Mouse (Mus musculus) lung, embryonic 16.5 days (tissue): Measurements from ENCODE around the gene Gm10097. TPM values are rescaled to one million over a fixed set of nuclear protein-coding genes. Genes with fewer than 3 reads are reported as not detected.

Source experiments
- ATAC-seq: fragments of 200-750 bp; cut with Nextera tagmentation; 2 replicates; pipeline ENCODE4 v1.8.0; 2017; ENCODE audit warnings: low read depth, mild to moderate bottlenecking, moderate library complexity
- H3K27ac ChIP-seq: fragments of 300-500 bp; sonication (generic); 2 replicates; pipeline ENCODE4 v1.5.1; 2014; ENCODE audit warnings: mild to moderate bottlenecking, control low read depth, low read length
- H3K27me3 ChIP-seq: fragments of 300-500 bp; sonication (generic); 2 replicates; pipeline ENCODE4 v1.6.1; 2014; ENCODE audit warnings: low read depth, low read length, mixed read lengths; ENCODE audit not compliant: control insufficient read depth, insufficient read depth
- H3K36me3 ChIP-seq: fragments of 300-500 bp; sonication (generic); 2 replicates; pipeline ENCODE4 v1.6.1; 2014; ENCODE audit warnings: low read length; ENCODE audit not compliant: control insufficient read depth, insufficient read depth
- H3K4me1 ChIP-seq: fragments of 300-500 bp; sonication (generic); replicated peaks from 2 replicates; pipeline ENCODE4 v1.6.1; 2014; ENCODE audit warnings: low read length, mixed read lengths; ENCODE audit not compliant: control insufficient read depth, insufficient read depth
- H3K4me2 ChIP-seq: fragments of 300-500 bp; sonication (generic); 2 replicates; pipeline ENCODE4 v1.6.1; 2014; ENCODE audit warnings: low read depth, low read length, control low read depth
- H3K4me3 ChIP-seq: fragments of 300-500 bp; sonication (generic); 2 replicates; pipeline ENCODE4 v1.5.1; 2014; ENCODE audit warnings: mild to moderate bottlenecking, low read length, control low read depth
- H3K9ac ChIP-seq: fragments of 300-500 bp; sonication (generic); 2 replicates; pipeline ENCODE4 v1.6.1; 2014; ENCODE audit warnings: low read length, control low read depth
- H3K9me3 ChIP-seq: fragments of 300-500 bp; sonication (generic); 2 replicates; pipeline ENCODE4 v1.6.1; 2016; ENCODE audit warnings: low read length; ENCODE audit not compliant: control insufficient read depth
- WGBS: fragments of 180-500 bp; shearing (Covaris S2); extraction: QIAGEN DNeasy Blood & Tissue Kit; methylation state at CpG from one replicate; pipeline ENCODE4 v1.1.7; 2014; 5-methylcytosine and 5-hydroxymethylcytosine counted together
- polyA plus RNA-seq: library from polyadenylated mRNA; unstranded; fragments of >200 nt; fragmentation: Nextera tagmentation; extraction: Ambion mirVana; gene quantifications from 2 replicates; pipeline ENCODE4 v1.2.1, GENCODE M21; 2015

Gene Gm10097
- polyA plus RNA-seq, 1 experiment from 2014 or later, result 0.15 TPM

DNA sequence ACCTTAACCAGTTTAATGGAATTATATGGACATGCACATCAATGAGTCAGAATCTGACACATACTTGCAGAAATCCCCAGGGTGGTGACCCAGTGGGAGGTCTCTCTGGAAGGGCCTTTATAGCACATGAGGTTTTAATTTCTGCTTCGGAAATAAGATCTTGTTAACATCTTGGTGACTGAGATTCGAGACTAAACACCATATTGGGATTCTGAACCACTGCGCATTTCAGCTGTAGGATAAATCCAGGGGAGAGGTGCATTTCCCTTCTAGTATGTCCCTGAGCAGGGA, 1.9 kb downstream of the Gm10097 start:
- Histone ChIP-seq H3K36me3 (no peaks in the 10 kb centered on the region), H3K4me2 (no peak overlapping the region), H3K4me3 (no peak overlapping the region), H3K27ac (no peak overlapping the region), H3K9ac (no peak overlapping the region), H3K9me3 (no peaks in the 10 kb centered on the region), H3K27me3 (no peaks in the 10 kb centered on the region), H3K4me1 (no peaks in the 10 kb centered on the region)
- no peak for ATAC-seq
- 86% methylated on average over 3 of the region's 3 CpGs for WGBS

DNA sequence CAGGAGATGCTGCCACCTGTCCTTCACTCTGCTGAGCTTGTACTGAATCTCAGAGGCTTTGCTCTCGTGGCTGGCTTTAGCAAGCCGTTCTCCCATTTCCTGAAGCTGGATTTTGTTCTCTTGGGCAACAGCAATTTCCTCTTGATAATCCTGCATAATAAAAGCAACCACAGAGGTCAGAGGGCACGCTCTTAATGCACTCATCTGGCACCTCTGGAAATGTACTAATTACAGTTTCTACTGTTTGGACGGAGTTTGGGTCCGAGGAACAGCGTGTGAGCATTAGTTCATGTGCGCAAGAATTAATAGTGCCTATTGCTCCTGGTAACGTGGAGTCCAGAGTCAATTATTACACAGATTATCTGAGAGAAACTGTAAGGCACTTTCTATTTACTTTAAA, 3.1 kb downstream of the Gm10097 start:
- Histone ChIP-seq H3K9ac (no peak overlapping the region), H3K4me2 (no peak overlapping the region), H3K36me3 (no peaks in the 10 kb centered on the region), H3K4me3 (no peak overlapping the region), H3K9me3 (no peaks in the 10 kb centered on the region), H3K4me1 (no peaks in the 10 kb centered on the region), H3K27me3 (no peaks in the 10 kb centered on the region), H3K27ac (no peak overlapping the region)
- no peak for ATAC-seq
- 79% methylated on average over 8 of the region's 8 CpGs for WGBS

DNA sequence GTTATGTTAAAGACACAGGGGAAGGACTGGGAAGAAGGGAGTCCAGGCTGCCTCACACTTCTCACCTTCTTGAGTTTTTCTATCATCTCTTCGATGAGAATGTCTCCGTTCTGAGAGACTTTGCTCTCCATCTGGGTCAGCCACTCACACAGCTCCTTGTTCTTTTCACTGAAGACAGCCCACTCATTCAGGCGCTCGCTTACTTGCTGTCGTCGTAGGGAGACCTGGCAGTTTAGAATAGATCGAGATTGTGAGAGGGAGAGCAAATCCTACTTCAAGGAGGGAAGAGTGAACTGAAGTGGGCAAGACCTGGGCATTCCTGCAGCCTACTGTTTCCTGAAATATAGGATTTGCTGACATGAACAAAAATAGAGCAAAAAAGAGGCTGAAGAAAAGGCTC, 6.7 kb downstream of the Gm10097 start:
- WGBS, result 80% methylated on average over 7 of the region's 7 CpGs
- Histone ChIP-seq H3K9me3 (no peaks in the 10 kb centered on the region), H3K36me3 (no peaks in the 10 kb centered on the region), H3K9ac (no peak overlapping the region), H3K27me3 (no peaks in the 10 kb centered on the region), H3K4me1 (no peaks in the 10 kb centered on the region), H3K4me3 (no peak overlapping the region), H3K4me2 (no peak overlapping the region), H3K27ac (no peak overlapping the region)
- no peak for ATAC-seq

DNA sequence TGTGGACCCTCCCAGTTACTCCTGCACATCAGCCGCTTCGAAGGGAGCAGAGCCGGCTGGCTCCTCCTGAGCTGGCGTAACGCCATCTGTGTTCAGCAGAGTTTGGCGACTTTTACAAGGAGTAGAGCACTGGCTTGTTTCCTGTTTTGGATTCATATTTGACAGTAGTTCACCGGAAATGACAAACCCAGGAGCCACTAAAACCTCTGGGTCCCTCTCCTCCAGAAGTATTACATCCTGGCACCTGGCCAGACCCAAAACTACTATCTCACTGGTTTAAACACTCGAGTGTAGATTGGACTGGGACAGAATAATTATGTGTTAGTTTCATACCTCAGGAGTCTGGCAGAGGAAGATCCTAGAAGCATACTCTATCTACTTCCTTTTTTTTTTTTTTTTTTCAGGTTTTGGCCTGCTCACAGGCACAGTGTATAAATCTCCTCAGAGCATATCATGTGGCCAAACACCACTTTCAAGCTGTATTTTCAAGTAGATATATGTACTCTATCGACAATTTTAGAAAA, 11.0 kb downstream of the Gm10097 start:
- no peak overlapping the region for H3K9ac ChIP-seq
- H3K36me3 ChIP-seq, result no peaks in the 10 kb centered on the region
- no peaks in the 10 kb centered on the region for H3K9me3 ChIP-seq
- H3K27ac ChIP-seq, result peak overlapping the region; percentile 65
- no peaks in the 10 kb centered on the region for H3K27me3 ChIP-seq
- WGBS, result 35% methylated on average over 9 of the region's 9 CpGs
- ATAC-seq, result peak; percentile 93
- H3K4me3 ChIP-seq, result no peak overlapping the region
- H3K4me2 ChIP-seq, result no peak overlapping the region
- H3K4me1 ChIP-seq, result no peaks in the 10 kb centered on the region

DNA sequence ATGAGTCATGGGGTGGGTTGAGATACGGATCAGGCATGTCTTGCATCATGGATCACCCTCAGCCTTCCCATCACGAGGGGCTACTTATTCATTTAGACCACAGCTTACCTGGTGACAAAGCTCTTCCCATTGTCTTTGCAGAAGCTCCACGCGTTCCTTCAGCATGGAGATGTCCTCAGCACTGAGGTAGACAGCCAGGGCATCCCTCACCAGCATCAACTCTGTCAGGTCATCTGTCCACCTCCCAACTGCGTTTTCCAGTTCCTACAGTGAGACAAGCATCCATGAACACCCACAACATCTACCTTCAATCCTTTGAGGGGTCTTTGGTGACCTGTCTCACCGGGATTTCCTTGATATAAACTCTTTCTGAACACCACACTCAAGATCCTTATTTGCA, 14.7 kb downstream of the Gm10097 start:
- no peak overlapping the region for H3K9ac ChIP-seq
- H3K36me3 ChIP-seq, result no peaks in the 10 kb centered on the region
- no peak overlapping the region for H3K4me3 ChIP-seq
- ATAC-seq, result no peak
- no peaks in the 10 kb centered on the region for H3K9me3 ChIP-seq
- 75% methylated on average over 6 of the region's 6 CpGs for WGBS
- H3K4me1 ChIP-seq, result no peaks in the 10 kb centered on the region
- no peak overlapping the region for H3K4me2 ChIP-seq
- H3K27me3 ChIP-seq, result no peaks in the 10 kb centered on the region
- no peak overlapping the region for H3K27ac ChIP-seq

DNA sequence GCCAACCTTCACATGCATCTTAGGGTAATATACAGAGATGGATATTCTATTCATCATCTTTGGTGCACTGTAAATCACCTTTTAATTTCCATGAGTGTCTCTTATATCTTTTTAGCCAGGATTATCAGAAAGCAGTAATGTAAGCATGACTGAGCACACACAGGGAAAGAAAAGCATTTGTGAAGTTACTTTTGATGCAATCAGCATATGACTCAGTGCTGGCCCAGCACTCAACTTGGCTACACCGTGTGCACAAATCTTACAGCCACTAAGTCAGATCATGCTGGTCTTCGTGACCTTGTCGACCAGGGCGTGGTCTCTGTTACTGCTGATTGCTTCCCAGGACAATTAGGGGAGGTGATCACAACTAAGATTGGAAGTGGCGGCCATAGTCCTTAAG, 16.8 kb downstream of the Gm10097 start:
- no peak overlapping the region for H3K4me2 ChIP-seq
- no peak overlapping the region for H3K4me3 ChIP-seq
- no peaks in the 10 kb centered on the region for H3K27me3 ChIP-seq
- no peaks in the 10 kb centered on the region for H3K9me3 ChIP-seq
- H3K27ac ChIP-seq, result no peak overlapping the region
- no peaks in the 10 kb centered on the region for H3K4me1 ChIP-seq
- no peak overlapping the region for H3K9ac ChIP-seq
- no peak for ATAC-seq
- no peaks in the 10 kb centered on the region for H3K36me3 ChIP-seq
- 82% methylated on average over 5 of the region's 5 CpGs for WGBS

DNA sequence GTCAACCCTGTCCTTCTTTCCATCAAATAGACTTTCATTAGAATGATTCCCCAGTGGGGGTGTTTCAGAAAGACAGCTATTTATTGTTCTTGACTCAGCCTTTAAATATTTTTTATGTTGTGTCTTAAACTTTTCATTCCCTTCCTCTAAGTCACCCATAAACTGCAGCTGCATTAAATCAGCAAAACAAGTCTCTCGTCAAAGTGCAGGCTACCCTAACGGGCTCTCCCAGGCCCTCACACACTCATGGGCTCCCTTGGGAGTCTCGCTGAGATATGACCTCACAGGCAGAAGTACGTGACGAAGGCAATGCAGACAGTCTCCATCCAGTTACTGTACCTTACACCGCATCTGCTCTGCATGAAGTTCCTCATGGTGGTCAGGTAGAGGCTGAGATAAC, 17.3 kb downstream of the Gm10097 start:
- no peak overlapping the region for H3K4me2 ChIP-seq
- 82% methylated on average over 6 of the region's 6 CpGs for WGBS
- no peaks in the 10 kb centered on the region for H3K9me3 ChIP-seq
- H3K4me3 ChIP-seq, result no peak overlapping the region
- no peak for ATAC-seq
- no peaks in the 10 kb centered on the region for H3K36me3 ChIP-seq
- no peaks in the 10 kb centered on the region for H3K4me1 ChIP-seq
- no peak overlapping the region for H3K9ac ChIP-seq
- no peaks in the 10 kb centered on the region for H3K27me3 ChIP-seq
- no peak overlapping the region for H3K27ac ChIP-seq

DNA sequence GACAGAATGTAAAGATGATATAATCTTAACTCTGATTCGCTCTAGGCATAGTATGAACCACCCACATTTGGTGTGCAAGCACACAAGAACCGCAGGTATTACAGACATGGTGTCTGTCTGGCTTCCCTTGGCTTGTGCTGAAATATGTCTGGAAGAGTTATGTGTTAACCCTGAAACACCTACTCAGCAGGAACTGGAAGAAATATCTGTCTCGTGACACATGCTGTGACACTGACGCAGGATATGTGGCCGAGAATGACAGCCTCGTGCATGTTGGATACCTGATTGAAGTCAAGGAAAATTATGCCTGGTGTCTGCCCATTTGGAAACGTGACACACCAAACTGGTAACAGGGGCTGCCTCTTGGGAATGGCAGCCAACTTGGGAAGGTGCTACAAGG, 18.3 kb downstream of the Gm10097 start:
- H3K36me3 ChIP-seq, result no peaks in the 10 kb centered on the region
- WGBS, result 84% methylated on average over 7 of the region's 7 CpGs
- H3K4me3 ChIP-seq, result no peak overlapping the region
- no peaks in the 10 kb centered on the region for H3K4me1 ChIP-seq
- no peaks in the 10 kb centered on the region for H3K27me3 ChIP-seq
- no peak overlapping the region for H3K4me2 ChIP-seq
- no peak overlapping the region for H3K9ac ChIP-seq
- ATAC-seq, result no peak
- no peak overlapping the region for H3K27ac ChIP-seq
- no peaks in the 10 kb centered on the region for H3K9me3 ChIP-seq

DNA sequence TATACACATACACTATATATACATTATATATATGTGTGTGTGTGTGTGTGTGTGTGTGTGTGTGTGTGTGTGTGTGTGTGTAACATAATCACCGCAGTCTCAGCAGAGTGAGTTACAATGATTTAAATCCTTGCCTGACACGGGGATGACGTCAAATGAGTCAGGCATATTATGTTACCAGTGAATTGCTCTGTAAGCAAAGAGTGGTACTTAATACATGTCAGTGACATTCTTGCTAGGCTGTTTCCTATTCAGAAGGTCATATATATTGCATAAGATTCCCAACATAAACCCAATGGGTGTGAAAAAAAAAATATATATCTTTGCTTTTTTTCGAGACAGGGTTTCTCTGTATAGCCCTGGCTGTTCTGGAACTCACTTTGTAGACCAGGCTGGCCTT, 20.1 kb downstream of the Gm10097 start:
- H3K36me3 ChIP-seq, result no peaks in the 10 kb centered on the region
- H3K27me3 ChIP-seq, result no peaks in the 10 kb centered on the region
- H3K4me2 ChIP-seq, result no peak overlapping the region
- no peaks in the 10 kb centered on the region for H3K4me1 ChIP-seq
- WGBS, result 87% methylated on average over 4 of the region's 4 CpGs
- no peak overlapping the region for H3K9ac ChIP-seq
- no peak for ATAC-seq
- no peaks in the 10 kb centered on the region for H3K9me3 ChIP-seq
- H3K4me3 ChIP-seq, result no peak overlapping the region
- H3K27ac ChIP-seq, result no peak overlapping the region

DNA sequence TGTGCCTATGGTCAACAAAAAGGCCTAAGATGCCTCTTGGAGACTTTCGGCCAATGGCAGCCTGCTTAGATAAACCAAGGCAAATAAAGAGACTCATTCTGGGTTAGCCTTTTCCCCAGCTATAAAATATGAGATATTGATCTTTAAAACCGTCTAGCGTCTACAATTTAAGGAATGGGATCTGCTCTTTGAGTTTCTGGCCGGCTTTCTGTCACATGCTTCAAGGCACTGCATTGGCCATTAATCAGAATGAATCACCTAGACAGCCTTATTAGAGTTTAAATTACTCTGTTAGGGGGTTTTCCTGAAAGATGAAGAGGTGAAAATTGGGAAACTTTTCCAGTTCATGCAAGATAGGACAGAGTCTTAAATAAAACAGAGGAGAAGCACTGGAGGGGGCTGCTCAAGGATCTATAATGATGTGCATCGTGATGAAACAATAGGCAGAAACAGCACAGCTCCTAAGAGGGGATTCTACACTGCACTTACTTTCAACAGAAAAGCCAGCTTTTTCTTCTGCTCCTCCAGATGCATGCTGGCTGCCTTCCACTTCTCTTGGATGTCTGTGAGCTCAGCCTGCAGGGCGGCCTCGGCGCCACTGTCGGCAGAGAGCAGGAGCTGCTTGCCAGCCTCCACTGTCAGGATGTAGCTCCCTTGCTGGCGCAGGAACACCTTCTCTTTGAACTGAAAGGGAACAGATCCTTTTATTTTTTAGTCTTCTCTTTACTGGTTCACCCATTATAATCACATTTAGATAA, 28.2 kb downstream of the Gm10097 start:
- H3K36me3 ChIP-seq, result 0 out of 2 replicates have a peak, but pooled peaks cover 5% of the 10 kb centered on the region
- no peaks in the 10 kb centered on the region for H3K9me3 ChIP-seq
- no peak overlapping the region for H3K4me3 ChIP-seq
- ATAC-seq, result no peak
- H3K4me2 ChIP-seq, result no peak overlapping the region
- H3K27ac ChIP-seq, result no peak overlapping the region
- H3K4me1 ChIP-seq, result no peaks in the 10 kb centered on the region
- H3K27me3 ChIP-seq, result no peaks in the 10 kb centered on the region
- H3K9ac ChIP-seq, result no peak overlapping the region
- 69% methylated on average over 10 of the region's 10 CpGs for WGBS
